Mouse (Mus musculus) forebrain, embryonic 11.5 days (tissue): ENCODE data around the gene Nfx1. TPM values are rescaled to one million over a fixed set of nuclear protein-coding genes. Genes with fewer than 3 reads are reported as not detected.

Experiments
- microRNA-seq: library from miRNA; unstranded; fragments of <30 nt; microRNA quantifications from one replicate; pipeline ENCODE4, GENCODE M21; 2016; ENCODE audit not compliant: insufficient number of aligned reads
- polyA plus RNA-seq: library from polyadenylated mRNA; unstranded; fragments of >200 nt; fragmentation: Nextera tagmentation; extraction: Ambion mirVana; gene quantifications from 2 replicates; pipeline ENCODE4 v1.2.1, GENCODE M21; 2014

Nfx1 gene
- polyA plus RNA-seq, 1 experiment from 2014 or later = 115 TPM

Small RNA genes lying within 50 kb of the gene (microRNA-seq; reads per million reads assigned to microRNA genes)
- gene Mir3094 = 5.9 reads per million

Other genes starting within 250 kb of the Nfx1 start
- 640 and 645 TPM in 2 replicates for gene Dnaja1, start 248.8 kb upstream of the Nfx1 start, polyA plus RNA-seq
- 185 and 191 TPM in 2 replicates for gene Smu1, start 213.0 kb upstream of the Nfx1 start, polyA plus RNA-seq
- 19.3 and 20.3 TPM in 2 replicates for gene B4galt1, start 116.9 kb upstream of the Nfx1 start, polyA plus RNA-seq
- not detected in 2 replicates for gene Spink4, start 50.9 kb upstream of the Nfx1 start, polyA plus RNA-seq
- 217 and 227 TPM in 2 replicates for gene Bag1, start 22.6 kb upstream of the Nfx1 start, polyA plus RNA-seq
- 120 and 134 TPM in 2 replicates for gene Chmp5, start 22.5 kb upstream of the Nfx1 start, polyA plus RNA-seq
- gene Aqp7, start 77.2 kb downstream of the Nfx1 start, polyA plus RNA-seq = not detected in 2 replicates
- 1.6 and 2.1 TPM in 2 replicates for gene Aqp3, start 127.3 kb downstream of the Nfx1 start, polyA plus RNA-seq
- gene Nol6, start 153.5 kb downstream of the Nfx1 start, polyA plus RNA-seq = 30.9 and 31.6 TPM in 2 replicates
- gene Ube2r2, start 164.8 kb downstream of the Nfx1 start, polyA plus RNA-seq = 97.3 and 105 TPM in 2 replicates